Mouse (Mus musculus) retina, embryonic 14.5 days (tissue): ENCODE results near the gene Mboat2.

Source experiments
- DNase-seq: peaks from one replicate; pipeline ENCODE4 v3.0.0-alpha.2; 2015; ENCODE audit warnings: low spot score

Mboat2 gene

GRCm38 (mm10) chr12:24950376-24951046 is 119.8 kb downstream of the Mboat2 start:
- peak; percentile 27 for DNase-seq

- peak; percentile 83 for DNase-seq
Observed at GRCm38 (mm10) chr12:24952147-24952546, 121.5 kb downstream of the Mboat2 start.

GRCm38 (mm10) chr12:24955137-24955536 is 124.5 kb downstream of the Mboat2 start:
- DNase-seq = no peak

GRCm38 (mm10) chr12:24958526-24958925 is 127.8 kb downstream of the Mboat2 start:
- no peak for DNase-seq

- no peak for DNase-seq
Observed at GRCm38 (mm10) chr12:24961821-24962220, 131.1 kb downstream of the Mboat2 start.

GRCm38 (mm10) chr12:24962362-24962967 is 131.8 kb downstream of the Mboat2 start:
- no peak for DNase-seq

GRCm38 (mm10) chr12:24963393-24964022 is 132.8 kb downstream of the Mboat2 start:
- DNase-seq = no peak

GRCm38 (mm10) chr12:24965406-24965805 is 134.7 kb downstream of the Mboat2 start:
- no peak for DNase-seq

- no peak for DNase-seq
Observed at GRCm38 (mm10) chr12:24966046-24966445, 135.4 kb downstream of the Mboat2 start.

- DNase-seq = no peak
Observed at GRCm38 (mm10) chr12:24971490-24972200, 141.0 kb downstream of the Mboat2 start.

- DNase-seq = no peak
Observed at GRCm38 (mm10) chr12:24972371-24973350, 142.0 kb downstream of the Mboat2 start.

- DNase-seq = no peak
Observed at GRCm38 (mm10) chr12:24973586-24973985, 142.9 kb downstream of the Mboat2 start.

- DNase-seq = peak; percentile 94
Observed at GRCm38 (mm10) chr12:24974446-24975114, 143.9 kb downstream of the Mboat2 start, which contains the start of gene Kidins220. TSS of gene Kidins220 (plus strand) at chr12:24974925.

- peak; percentile 93 for DNase-seq
Observed at GRCm38 (mm10) chr12:24975115-24975733, 144.5 kb downstream of the Mboat2 start.

- no peak for DNase-seq
Observed at GRCm38 (mm10) chr12:24985226-24985625, 154.5 kb downstream of the Mboat2 start.

GRCm38 (mm10) chr12:24995350-24995749 is 164.7 kb downstream of the Mboat2 start:
- DNase-seq = no peak

- no peak for DNase-seq
Observed at GRCm38 (mm10) chr12:25005350-25005749, 174.7 kb downstream of the Mboat2 start.

- no peak for DNase-seq
Observed at GRCm38 (mm10) chr12:25009957-25010356, 179.3 kb downstream of the Mboat2 start.

GRCm38 (mm10) chr12:25010416-25010815 is 179.7 kb downstream of the Mboat2 start:
- no peak for DNase-seq

GRCm38 (mm10) chr12:25011733-25012367 is 181.2 kb downstream of the Mboat2 start:
- no peak for DNase-seq
